Mouse (Mus musculus) lung, adult 2 months (tissue): Measurements from ENCODE around the gene Mgmt.

Experiments used
- CTCF ChIP-seq: fragments of 200-500 bp; IDR thresholded peaks from 2 replicates; pipeline ENCODE4 v1.5.1; 2011; ENCODE audit warnings: mild to moderate bottlenecking, low read length, control low read depth; ENCODE audit not compliant: insufficient read depth
- POLR2A ChIP-seq: fragments of 200-500 bp; IDR thresholded peaks from 2 replicates; pipeline ENCODE4 v1.6.1; 2011; ENCODE audit warnings: low read depth, mild to moderate bottlenecking, control low read depth, low read length, borderline replicate concordance; ENCODE audit errors: extremely low read depth

DNA sequence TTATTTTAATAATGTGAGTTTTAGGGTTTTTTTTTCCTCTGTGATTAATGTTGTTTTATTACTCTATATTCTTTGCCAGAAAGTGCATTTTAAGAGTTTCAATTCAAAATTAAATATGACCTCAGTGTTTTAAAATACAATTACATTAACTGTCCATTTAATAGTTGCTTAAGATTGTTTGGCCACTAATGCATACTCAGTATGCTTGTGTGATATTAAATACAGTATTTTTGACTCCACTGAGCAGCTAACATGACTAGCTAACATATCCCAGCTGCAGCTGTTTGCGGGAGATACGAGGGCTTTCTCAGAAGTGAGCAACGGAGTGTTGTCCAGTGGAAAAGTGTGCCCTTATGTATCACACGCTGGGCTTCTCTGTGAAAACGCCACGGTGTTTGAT is 179.9 kb downstream of the Mgmt start:
- no peak for TF ChIP-seq POLR2A
- no peak for TF ChIP-seq CTCF
